Mouse (Mus musculus): ENCODE data around the gene Zcchc14. TPM values are rescaled to one million over a fixed set of nuclear protein-coding genes. Genes with fewer than 3 reads are reported as not detected.

Gene Zcchc14
- polyA plus RNA-seq, 2 experiments: 1.3 to 1.7 TPM

DNA sequence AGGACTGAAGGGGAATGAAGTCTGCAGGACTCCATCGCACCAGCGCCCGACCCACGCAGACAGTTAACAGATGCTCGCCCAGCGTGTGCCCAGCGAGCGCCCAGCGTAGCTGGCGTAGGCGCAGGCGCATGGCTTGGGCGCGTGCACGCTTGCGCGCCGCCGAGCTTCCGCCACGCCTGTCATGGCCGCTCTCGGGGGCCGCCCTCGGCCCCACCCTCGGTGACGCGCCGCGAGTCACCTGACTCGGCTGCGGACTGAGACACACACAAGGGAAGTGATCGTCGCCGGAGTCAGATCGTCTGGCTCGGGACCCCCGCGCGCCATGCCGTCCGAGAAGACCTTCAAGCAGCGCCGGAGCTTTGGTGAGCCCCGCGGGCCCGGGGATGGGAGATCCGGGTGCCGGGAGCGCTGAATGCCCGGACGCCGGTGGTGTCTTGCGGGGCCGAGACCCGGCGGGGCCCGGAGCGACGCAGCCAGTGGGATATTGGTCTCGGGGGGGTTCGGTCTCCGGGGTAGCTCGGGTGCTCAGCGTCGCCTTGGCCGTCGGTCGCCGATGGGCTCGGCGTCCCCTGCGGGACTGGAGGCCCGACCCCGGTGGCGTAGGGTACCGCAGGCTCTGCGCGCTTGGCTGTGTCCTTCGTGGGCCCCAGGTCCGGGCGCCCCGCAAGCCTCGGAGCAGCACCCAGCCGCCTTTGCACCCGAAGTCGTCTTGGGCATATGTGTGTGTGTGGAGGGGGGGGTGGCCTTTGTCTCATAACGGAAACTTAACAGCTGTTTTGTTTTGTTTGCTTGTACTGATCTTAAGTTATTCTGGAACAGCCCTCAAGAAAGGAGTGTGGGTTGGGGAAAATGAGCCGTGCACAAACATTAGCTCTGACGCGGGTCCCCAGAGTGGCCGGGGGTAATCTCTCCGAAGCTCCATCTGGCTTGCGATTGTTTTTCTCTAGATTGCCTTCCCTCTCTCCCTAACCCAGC, 62.2 kb downstream of the Zcchc14 start, which contains the start of gene Map1lc3b:
Gene Map1lc3b, plus strand, starts transcription at position 159 of the 975 bp plus-strand sequence.
- WGBS (ENCODE audit: insufficient replicate concordance): under 1% methylated on average over 94 of the region's 94 CpGs
- TF ChIP-seq EP300 (IDR thresholded peaks at IDR 0.05; ENCODE audit: low read depth): no peak; the same call in 1 of the 2 replicates
- TF ChIP-seq CTCF (IDR thresholded peaks at IDR 0.05; ENCODE audit: low read depth): no peak
- peak; percentile 75 for ATAC-seq (ENCODE audit: insufficient read depth)
- Histone ChIP-seq H3K27me3 (ENCODE audit: control insufficient read depth, insufficient read depth, low read length) (no peaks in the 10 kb centered on the region), H3K4me2 (ENCODE audit: low read depth) (peak within 1 kb of the TSS; percentile 89), H3K9ac (replicated peaks) (peak within 1 kb of the TSS; percentile 98), H3K4me3 (ENCODE audit: insufficient read depth in 1 of 2, low read depth in 2 of 2, low read length in 2 of 2) (peak within 1 kb of the TSS; percentile 90 to 99), H3K36me3 (replicated peaks; ENCODE audit: control insufficient read depth, insufficient read depth, low read depth) (peaks cover 21% of the 10 kb centered on the region), H3K4me1 (replicated peaks; ENCODE audit: control insufficient read depth in 2 of 2, insufficient read depth in 2 of 2, low read length in 1 of 2) (peaks cover 40 to 52% of the 10 kb centered on the region in 2 experiments), H3K27ac (peak within 1 kb of the TSS; percentile 98), H3K9me3 (ENCODE audit: control insufficient read depth, low read length) (no peaks in the 10 kb centered on the region)
- peak; percentile 85 to 87 (median 85) for DNase-seq (ENCODE audit: low read depth in 3 of 3, low spot score in 3 of 3)

GRCm38 (mm10) chr8:121589205-121589726, 63.4 kb downstream of the Zcchc14 start:
- H3K4me2 ChIP-seq (ENCODE audit: low read depth): peak overlapping the region; percentile 67
- 10% methylated on average over 2 of the region's 2 CpGs for WGBS (ENCODE audit: insufficient replicate concordance)
- H3K9me3 ChIP-seq (ENCODE audit: control insufficient read depth, low read length): no peaks in the 10 kb centered on the region
- DNase-seq (ENCODE audit: low read depth in 3 of 3, low spot score in 3 of 3) (peak in 2 of 3 experiments; percentile 58 to 68), ATAC-seq (ENCODE audit: insufficient read depth) (peak; percentile 9; the same call in 1 of the 2 replicates)
- peak overlapping the region; percentile 57 for H3K9ac ChIP-seq (replicated peaks)
- H3K27me3 ChIP-seq (ENCODE audit: control insufficient read depth, insufficient read depth, low read length): no peaks in the 10 kb centered on the region
- H3K27ac ChIP-seq: peak overlapping the region; percentile 98
- peaks cover 11% of the 10 kb centered on the region for H3K36me3 ChIP-seq (replicated peaks; ENCODE audit: control insufficient read depth, insufficient read depth, low read depth)
- H3K4me3 ChIP-seq (ENCODE audit: insufficient read depth in 1 of 2, low read depth in 2 of 2, low read length in 2 of 2): peak overlapping the region in 1 of 2 experiments; percentile 19; a peak in 1 of 4 replicates
- no peak for TF ChIP-seq CTCF (IDR thresholded peaks at IDR 0.05; ENCODE audit: low read depth)
- TF ChIP-seq EP300 (IDR thresholded peaks at IDR 0.05; ENCODE audit: low read depth): no peak
- peaks cover 43 to 56% of the 10 kb centered on the region in 2 experiments for H3K4me1 ChIP-seq (replicated peaks; ENCODE audit: control insufficient read depth in 2 of 2, insufficient read depth in 2 of 2, low read length in 1 of 2)

DNA sequence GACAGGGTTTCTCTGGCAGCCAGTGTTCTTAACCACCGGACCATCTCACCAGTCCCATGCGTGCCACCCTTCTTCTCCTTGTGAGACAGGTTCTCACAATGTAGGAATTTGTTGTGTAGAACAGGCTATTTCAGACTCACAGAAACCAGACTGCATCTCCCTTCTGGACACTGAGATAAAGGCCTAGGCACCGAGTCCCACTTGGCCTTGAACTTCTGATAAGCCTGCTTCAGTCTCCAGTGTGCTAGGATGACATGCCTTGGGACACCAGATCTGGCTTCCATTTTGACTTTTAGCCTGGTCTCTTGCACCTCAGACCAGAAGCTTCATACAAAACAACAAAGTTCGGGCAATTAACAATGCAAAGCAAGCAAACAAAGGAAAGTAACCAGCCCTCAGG, 64.0 kb downstream of the Zcchc14 start:
- 15% methylated on average over 4 of the region's 4 CpGs for WGBS (ENCODE audit: insufficient replicate concordance)
- peak overlapping the region; percentile 67 for H3K4me2 ChIP-seq (ENCODE audit: low read depth)

DNA sequence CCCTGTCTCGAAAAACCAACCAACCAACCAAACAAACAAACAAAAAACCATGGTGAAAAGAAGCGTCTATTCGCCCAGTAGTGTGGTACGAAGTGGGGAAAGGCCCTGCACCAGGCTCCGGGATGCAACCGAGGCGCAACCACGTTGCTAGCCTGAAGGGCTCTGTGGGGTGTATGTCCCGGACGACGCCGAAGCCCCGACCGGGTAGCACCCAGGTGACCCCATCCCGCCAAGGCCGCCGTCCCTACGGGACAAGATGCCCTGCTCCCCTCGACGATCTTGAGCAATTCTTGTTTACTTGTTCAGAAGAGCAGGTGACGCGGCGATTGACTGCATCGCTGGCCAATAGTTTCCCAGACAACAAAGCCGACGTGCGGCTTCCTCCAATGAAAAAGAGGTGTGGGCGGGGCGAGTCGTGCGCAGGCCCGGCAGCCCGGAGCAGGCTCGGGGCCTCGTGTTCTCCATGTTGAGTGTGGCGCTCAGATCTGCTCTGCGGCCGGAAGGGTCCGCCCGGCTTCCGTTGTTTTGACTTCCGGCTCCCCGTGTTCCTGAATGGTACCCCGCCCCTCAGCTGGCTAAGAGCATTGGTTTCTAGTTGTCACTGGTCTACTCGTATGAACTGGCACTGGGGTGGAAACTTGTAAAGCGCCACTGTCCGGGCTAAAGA, 67.4 kb downstream of the Zcchc14 start:
- DNase-seq (ENCODE audit: low read depth in 3 of 3, low spot score in 3 of 3) (peak; percentile 97 to 99 (median 98)), ATAC-seq (ENCODE audit: insufficient read depth) (peak; percentile 84)
- Histone ChIP-seq H3K4me1 (replicated peaks; ENCODE audit: control insufficient read depth in 2 of 2, insufficient read depth in 2 of 2, low read length in 1 of 2) (peaks cover 42 to 43% of the 10 kb centered on the region in 2 experiments), H3K4me2 (ENCODE audit: low read depth) (peak overlapping the region; percentile 82), H3K27ac (peak overlapping the region; percentile 84), H3K9me3 (ENCODE audit: control insufficient read depth, low read length) (no peaks in the 10 kb centered on the region), H3K27me3 (ENCODE audit: control insufficient read depth, insufficient read depth, low read length) (no peaks in the 10 kb centered on the region), H3K4me3 (ENCODE audit: insufficient read depth in 1 of 2, low read depth in 2 of 2, low read length in 2 of 2) (peak overlapping the region; percentile 71 to 94), H3K9ac (replicated peaks) (peak overlapping the region; percentile 91), H3K36me3 (replicated peaks; ENCODE audit: control insufficient read depth, insufficient read depth, low read depth) (no peaks in the 10 kb centered on the region)
- WGBS (ENCODE audit: insufficient replicate concordance): 1% methylated on average over 47 of the region's 47 CpGs
- TF ChIP-seq CTCF (IDR thresholded peaks at IDR 0.05; ENCODE audit: low read depth): no peak
- peak; percentile 55 for TF ChIP-seq EP300 (IDR thresholded peaks at IDR 0.05; ENCODE audit: low read depth)

More for the DNA sequence above, 64.0 kb downstream of the Zcchc14 start:
- DNase-seq (ENCODE audit: low read depth in 3 of 3, low spot score in 3 of 3): peak; percentile 87 to 90 (median 87)
- Histone ChIP-seq H3K9ac (replicated peaks) (peak overlapping the region; percentile 57), H3K4me3 (ENCODE audit: insufficient read depth in 1 of 2, low read depth in 2 of 2, low read length in 2 of 2) (peak overlapping the region in 1 of 2 experiments; percentile 19; a peak in 1 of 4 replicates), H3K27ac (peak overlapping the region; percentile 98), H3K36me3 (replicated peaks; ENCODE audit: control insufficient read depth, insufficient read depth, low read depth) (peaks cover 7% of the 10 kb centered on the region; the same call in 1 of the 2 replicates), H3K4me1 (replicated peaks; ENCODE audit: control insufficient read depth in 2 of 2, insufficient read depth in 2 of 2, low read length in 1 of 2) (peaks cover 43 to 56% of the 10 kb centered on the region in 2 experiments), H3K27me3 (ENCODE audit: control insufficient read depth, insufficient read depth, low read length) (no peaks in the 10 kb centered on the region), H3K9me3 (ENCODE audit: control insufficient read depth, low read length) (no peaks in the 10 kb centered on the region)
- peak; percentile 59 for ATAC-seq (ENCODE audit: insufficient read depth)
- TF ChIP-seq CTCF (IDR thresholded peaks at IDR 0.05; ENCODE audit: low read depth): no peak
- peak; percentile 91 for TF ChIP-seq EP300 (IDR thresholded peaks at IDR 0.05; ENCODE audit: low read depth)
